Mouse (Mus musculus) liver, postnatal 0 days (tissue): ENCODE data around the gene Mrpl38. TPM values are rescaled to one million over a fixed set of nuclear protein-coding genes. Genes with fewer than 3 reads are reported as not detected.

Experiments
- ATAC-seq: fragments of 200-750 bp; cut with Nextera tagmentation; 2 replicates; pipeline ENCODE4 v1.8.0; 2017; ENCODE audit warnings: mild to moderate bottlenecking, moderate library complexity
- DNase-seq: peaks from one replicate; pipeline ENCODE4 v3.0.0-alpha.2; 2016
- H3K27ac ChIP-seq: fragments of 300-500 bp; sonication (generic); 2 replicates; pipeline ENCODE4 v1.5.1; 2014; ENCODE audit warnings: antibody characterized with exemption, moderate library complexity, mild to moderate bottlenecking, low read depth
- H3K27me3 ChIP-seq: fragments of 300-500 bp; sonication (generic); 2 replicates; pipeline ENCODE4 v1.6.1; 2014; ENCODE audit warnings: low read length, control low read depth, mixed read lengths; ENCODE audit not compliant: insufficient read depth
- H3K36me3 ChIP-seq: fragments of 300-500 bp; sonication (generic); replicated peaks from 2 replicates; pipeline ENCODE4 v1.6.1; 2014; ENCODE audit warnings: mild to moderate bottlenecking, control low read depth, low read length, moderate library complexity, mixed read lengths; ENCODE audit not compliant: insufficient read depth
- H3K4me1 ChIP-seq: fragments of 300-500 bp; sonication (generic); 2 replicates; pipeline ENCODE4 v1.6.1; 2014; ENCODE audit warnings: antibody characterized with exemption, mild to moderate bottlenecking, control low read depth; ENCODE audit not compliant: insufficient read depth
- H3K4me2 ChIP-seq: fragments of 300-500 bp; sonication (generic); 2 replicates; pipeline ENCODE4 v1.6.1; 2014; ENCODE audit warnings: low read depth, mild to moderate bottlenecking, low read length, moderate library complexity, mixed read lengths
- H3K4me3 ChIP-seq: fragments of 300-500 bp; sonication (generic); 2 replicates; pipeline ENCODE4 v1.5.1; 2014; ENCODE audit warnings: low read depth, low read length
- H3K9ac ChIP-seq: fragments of 300-500 bp; sonication (generic); replicated peaks from 2 replicates; pipeline ENCODE4 v1.6.1; 2014; ENCODE audit warnings: mild to moderate bottlenecking, moderate library complexity
- H3K9me3 ChIP-seq: fragments of 300-500 bp; sonication (generic); 2 replicates; pipeline ENCODE4 v1.6.1; 2016; ENCODE audit warnings: mild to moderate bottlenecking, control low read depth, low read length, mixed read lengths
- CTCF ChIP-seq: sonication (generic); IDR thresholded peaks from 2 replicates; pipeline ENCODE4 v1.5.1; 2016; ENCODE audit warnings: antibody characterized with exemption, low read depth
- EP300 ChIP-seq: IDR thresholded peaks from 2 replicates; pipeline ENCODE4 v1.6.1; 2016; ENCODE audit warnings: antibody characterized with exemption, low read depth, mild to moderate bottlenecking
- WGBS: fragments of 180-500 bp; shearing (Covaris S2); extraction: QIAGEN DNeasy Blood & Tissue Kit; methylation state at CpG from one replicate; pipeline ENCODE4 v1.1.7; 2014; ENCODE audit not compliant: insufficient replicate concordance; 5-methylcytosine and 5-hydroxymethylcytosine counted together
- polyA plus RNA-seq: library from polyadenylated mRNA; unstranded; fragments of >200 nt; fragmentation: Nextera tagmentation; extraction: Ambion mirVana; gene quantifications from 2 replicates; pipeline ENCODE4 v1.2.1, GENCODE M21; 2015

Gene Mrpl38
- polyA plus RNA-seq, 1 experiment from 2014 or later: 44.0 TPM

DNA sequence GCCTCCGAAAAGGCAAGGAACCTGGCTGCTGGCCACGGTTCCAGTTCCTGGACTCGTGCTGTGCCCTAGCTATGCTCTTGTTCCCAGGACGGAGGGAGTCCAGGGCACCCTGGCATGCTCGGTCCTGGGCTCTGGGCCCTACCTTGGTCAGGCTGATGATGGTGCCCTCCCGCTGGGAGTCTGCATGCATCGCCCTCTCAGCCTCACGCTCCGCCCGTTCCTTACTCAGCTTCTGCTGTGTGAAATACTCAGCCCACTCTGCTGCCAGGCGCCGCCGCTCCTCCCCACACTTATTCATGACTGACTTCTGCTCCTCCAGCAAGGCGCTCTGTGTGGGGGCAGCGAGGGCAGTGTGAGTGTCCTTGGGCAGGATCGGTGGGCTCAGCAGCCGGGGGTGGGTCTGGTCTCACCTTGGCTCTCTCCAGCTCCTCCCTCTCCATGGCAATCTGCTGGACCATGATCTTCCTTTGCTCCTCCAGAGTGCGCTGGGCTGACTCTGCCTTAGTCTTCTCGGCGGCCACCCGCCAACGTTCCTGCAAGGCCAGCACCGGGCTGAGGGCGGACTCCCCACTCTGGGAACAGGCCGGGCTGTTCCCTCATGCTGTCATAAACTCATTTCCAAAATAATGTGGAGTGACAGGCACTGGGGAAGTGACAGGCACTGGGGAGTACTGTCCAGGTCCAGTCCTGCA, 7.8 kb upstream of the Mrpl38 start:
- no peak overlapping the region for H3K4me3 ChIP-seq
- TF ChIP-seq EP300: no peak
- TF ChIP-seq CTCF: no peak
- DNase-seq: no peak
- no peak overlapping the region for H3K4me2 ChIP-seq
- WGBS: 80% methylated on average over 25 of the region's 25 CpGs
- no peak for ATAC-seq
- H3K4me1 ChIP-seq: peaks cover 26% of the 10 kb centered on the region
- H3K9ac ChIP-seq: no peak overlapping the region
- H3K27me3 ChIP-seq: no peaks in the 10 kb centered on the region
- H3K9me3 ChIP-seq: no peaks in the 10 kb centered on the region
- peaks cover 13% of the 10 kb centered on the region for H3K36me3 ChIP-seq
- H3K27ac ChIP-seq: peak overlapping the region; percentile 30; the same call in 1 of the 2 replicates

DNA sequence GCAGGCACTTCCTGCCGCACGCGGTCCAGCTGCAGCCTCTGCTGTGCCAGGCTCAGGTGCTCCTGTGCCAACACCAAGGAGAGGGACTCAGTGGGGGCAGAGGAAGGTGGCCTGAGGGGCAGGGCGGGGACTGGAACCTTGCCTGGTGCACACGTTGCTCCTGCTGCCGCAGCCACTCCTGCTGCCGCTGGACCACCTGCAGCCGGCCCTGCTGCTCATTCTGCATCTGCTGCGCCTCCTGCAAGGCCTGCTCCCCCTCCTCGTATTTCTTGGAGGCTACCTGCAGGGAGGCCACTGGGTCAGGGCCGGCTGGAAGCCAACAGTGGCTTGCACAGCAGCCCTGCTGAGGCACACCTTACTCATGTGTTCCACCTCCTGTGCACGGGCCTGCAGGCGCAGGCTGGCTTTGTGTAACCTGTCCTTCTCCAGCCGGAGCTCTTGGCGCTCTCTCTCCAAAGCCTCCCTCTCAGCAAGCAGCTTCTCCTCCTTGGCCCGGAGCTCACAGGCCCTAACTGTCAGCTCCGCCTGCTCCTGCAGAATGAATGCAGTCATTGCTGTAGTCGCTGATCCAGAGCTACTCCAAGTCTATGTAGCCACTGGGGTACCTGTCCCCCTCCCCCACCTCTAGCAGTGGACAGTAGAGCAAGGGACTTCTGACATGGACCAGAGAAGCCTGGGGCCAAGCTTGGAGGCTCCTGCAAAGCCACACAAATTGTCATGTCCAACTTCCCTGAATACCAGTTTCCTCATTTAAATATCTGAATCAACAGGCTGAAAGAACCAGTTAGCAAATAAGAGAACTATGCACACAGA, 7.0 kb upstream of the Mrpl38 start:
- 81% methylated on average over 18 of the region's 18 CpGs for WGBS
- no peak for ATAC-seq
- TF ChIP-seq EP300: no peak
- TF ChIP-seq CTCF: no peak
- H3K36me3 ChIP-seq: peaks cover 12% of the 10 kb centered on the region
- H3K4me1 ChIP-seq: peaks cover 22% of the 10 kb centered on the region
- no peak overlapping the region for H3K9ac ChIP-seq
- H3K4me2 ChIP-seq: no peak overlapping the region
- no peak overlapping the region for H3K4me3 ChIP-seq
- no peaks in the 10 kb centered on the region for H3K9me3 ChIP-seq
- no peaks in the 10 kb centered on the region for H3K27me3 ChIP-seq
- DNase-seq: no peak
- H3K27ac ChIP-seq: peak overlapping the region; percentile 30; the same call in 1 of the 2 replicates

DNA sequence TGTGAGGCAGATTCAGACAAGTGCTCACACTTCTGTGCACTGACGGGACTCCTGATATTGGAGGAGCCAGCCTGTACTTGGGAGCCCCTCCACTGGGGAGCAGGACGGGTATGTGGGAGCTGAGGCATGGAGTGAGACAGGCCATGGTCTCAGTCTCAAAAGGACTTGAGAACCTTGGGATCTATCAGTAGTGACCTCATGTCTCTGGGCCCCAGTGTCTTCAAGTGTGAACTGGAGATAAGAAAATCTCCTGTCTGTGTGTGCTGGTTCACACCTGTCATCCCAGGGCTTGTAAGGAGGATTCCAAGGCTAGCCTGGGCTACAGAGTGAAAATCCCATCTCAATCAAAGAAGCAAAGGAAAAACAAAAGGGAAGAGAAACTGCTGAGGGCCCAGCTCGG, 4.8 kb upstream of the Mrpl38 start:
- no peak for ATAC-seq
- Histone ChIP-seq H3K36me3 (peaks cover 6% of the 10 kb centered on the region; the same call in 1 of the 2 replicates), H3K27me3 (no peaks in the 10 kb centered on the region), H3K27ac (peak overlapping the region; percentile 58; the same call in 1 of the 2 replicates), H3K4me3 (no peak overlapping the region), H3K4me1 (peaks cover 24% of the 10 kb centered on the region), H3K9me3 (no peaks in the 10 kb centered on the region), H3K9ac (no peak overlapping the region), H3K4me2 (no peak overlapping the region)
- TF ChIP-seq CTCF (no peak), EP300 (peak; percentile 52; the same call in 1 of the 2 replicates)
- 78% methylated on average over 3 of the region's 3 CpGs for WGBS
- no peak for DNase-seq

DNA sequence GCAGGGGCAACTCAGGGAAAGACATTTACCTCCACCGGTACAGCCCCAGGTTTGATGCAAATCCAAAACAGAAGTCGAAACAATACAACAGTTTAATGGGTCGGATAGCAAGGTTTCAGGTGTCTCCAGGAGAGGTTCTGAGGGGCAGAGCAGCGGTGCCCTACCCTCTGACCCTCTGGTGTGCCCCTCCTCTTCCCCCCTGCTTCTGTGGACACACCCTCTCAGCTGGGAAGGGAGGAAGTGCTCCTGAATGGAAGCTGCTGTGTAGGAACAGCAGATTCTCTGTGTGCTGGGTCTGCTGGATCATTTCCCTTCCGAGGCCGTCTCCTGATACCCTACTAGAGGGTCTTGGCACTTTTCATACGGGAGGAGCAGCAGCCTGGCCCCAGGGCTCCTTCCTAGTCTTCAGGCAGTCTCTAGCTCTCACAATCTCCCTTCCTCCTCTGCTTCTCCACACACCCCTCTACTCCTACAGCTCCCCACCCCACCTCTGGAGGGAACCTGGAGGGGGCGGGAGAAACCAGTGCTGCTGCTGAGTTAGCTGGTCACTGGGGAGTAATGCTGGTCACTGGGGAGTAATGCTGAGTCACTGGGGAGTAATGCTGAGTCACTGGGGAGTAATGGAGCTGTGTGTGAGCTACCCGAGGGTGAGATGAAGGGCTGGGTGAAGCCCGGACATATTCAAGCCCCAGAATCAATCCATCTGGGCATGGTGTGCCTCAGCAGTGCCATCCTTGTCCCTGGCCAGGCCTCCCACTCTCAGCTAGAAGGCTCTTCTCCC, 3.7 kb upstream of the Mrpl38 start:
- H3K4me2 ChIP-seq: no peak overlapping the region
- H3K4me1 ChIP-seq: peaks cover 31% of the 10 kb centered on the region
- no peaks in the 10 kb centered on the region for H3K27me3 ChIP-seq
- TF ChIP-seq EP300: peak; percentile 65
- no peak; the same call in 1 of the 2 replicates for TF ChIP-seq CTCF
- H3K4me3 ChIP-seq: no peak overlapping the region
- peak; percentile 74 for DNase-seq
- H3K9me3 ChIP-seq: no peaks in the 10 kb centered on the region
- ATAC-seq: peak; percentile 16; the same call in 1 of the 2 replicates
- H3K36me3 ChIP-seq: peaks cover 6% of the 10 kb centered on the region; the same call in 1 of the 2 replicates
- WGBS: 65% methylated on average over 10 of the region's 10 CpGs
- H3K27ac ChIP-seq: peak overlapping the region; percentile 58
- H3K9ac ChIP-seq: no peak overlapping the region

GRCm38 (mm10) chr11:116138096-116138467, 586 bp downstream of the Mrpl38 start:
- TF ChIP-seq EP300 (no peak), CTCF (no peak)
- DNase-seq: no peak
- ATAC-seq: peak; percentile 0; the same call in 1 of the 2 replicates
- Histone ChIP-seq H3K4me1 (peaks cover 26% of the 10 kb centered on the region), H3K4me2 (peak overlapping the region; percentile 77), H3K4me3 (peak overlapping the region; percentile 69), H3K27me3 (no peaks in the 10 kb centered on the region), H3K9ac (peak overlapping the region; percentile 76), H3K9me3 (no peaks in the 10 kb centered on the region), H3K27ac (peak overlapping the region; percentile 41), H3K36me3 (peaks cover 13% of the 10 kb centered on the region)
- 2% methylated on average over 20 of the region's 20 CpGs for whole genome bisulfite sequencing
